Mouse (Mus musculus): ENCODE results near the gene Pnpla6.

The Pnpla6 gene

DNA sequence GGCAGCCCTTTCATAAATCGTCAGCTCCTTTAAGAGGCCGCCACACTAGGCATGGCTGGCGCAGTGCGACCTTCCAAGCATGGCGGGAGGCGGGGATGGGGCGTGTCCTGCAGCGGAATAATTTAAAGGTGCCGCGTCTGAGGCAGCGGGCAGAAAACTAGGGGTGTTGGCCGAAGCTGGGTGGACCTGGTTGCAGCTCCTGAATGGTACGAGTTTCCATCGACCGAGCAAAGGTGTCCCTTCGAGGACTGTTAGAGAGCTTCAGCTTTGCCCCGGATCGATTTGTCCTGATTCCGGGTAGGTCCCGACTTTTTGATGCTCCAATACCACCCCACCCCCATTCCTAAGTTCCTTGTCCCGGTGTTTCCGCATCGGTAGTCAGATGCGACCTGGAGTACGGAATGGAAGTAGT is at the start of gene Pnpla6:
TSS of gene Pnpla6 (plus strand) at position 125 of the 412 bp plus-strand sequence.
- DNase-seq (ENCODE audit: inconsistent age in 2 of 2, low spot score in 1 of 2): peak; percentile 92 to 97

DNA sequence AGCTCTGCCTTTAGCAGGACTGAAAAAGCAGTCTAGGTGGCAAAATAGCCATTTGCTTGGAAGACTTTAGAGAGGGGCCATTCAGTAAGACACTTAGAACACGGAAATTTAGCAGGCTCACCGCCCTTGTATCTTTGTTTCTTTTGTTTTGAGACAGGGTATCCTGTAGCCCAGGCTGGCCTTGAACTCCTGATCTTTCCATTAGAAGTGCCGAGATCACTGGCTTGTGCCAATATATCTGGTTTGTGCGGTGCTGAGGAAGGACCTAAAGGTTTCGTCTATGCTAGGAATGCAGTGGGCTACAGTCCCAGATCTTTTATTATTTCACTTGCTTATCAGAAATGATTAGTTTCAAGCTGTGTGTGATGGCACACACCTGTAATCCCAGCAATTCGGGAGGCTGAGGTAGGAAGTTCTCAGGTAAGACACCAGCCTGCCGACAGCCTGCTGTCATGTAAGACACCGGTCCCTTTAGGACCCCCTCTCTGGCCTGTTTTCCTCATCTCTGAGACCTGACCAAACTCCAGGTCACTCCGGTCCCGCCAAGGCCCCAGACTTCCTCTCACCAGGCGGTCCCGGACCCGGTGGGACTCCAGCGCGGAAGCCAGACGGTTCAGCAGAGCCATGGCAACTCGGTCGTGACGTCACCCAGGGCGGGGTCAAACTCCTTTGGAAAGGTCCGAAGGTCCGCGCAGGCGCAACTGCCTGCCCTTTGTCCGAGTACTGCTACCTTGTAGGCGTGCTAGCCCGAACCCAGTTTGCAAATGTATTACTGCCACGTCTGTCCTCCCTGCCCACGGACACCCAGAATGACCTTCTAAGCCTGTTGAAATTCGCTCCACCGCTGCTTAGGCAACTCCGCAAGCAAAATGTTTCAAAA is 47.9 kb upstream of the Pnpla6 start, which contains the start of gene Pex11g:
TSS of gene Pex11g (minus strand) at position 675 of the 880 bp plus-strand sequence.
- peak; percentile 99 to 100 for DNase-seq (ENCODE audit: inconsistent age in 2 of 2, low spot score in 1 of 2)

DNA sequence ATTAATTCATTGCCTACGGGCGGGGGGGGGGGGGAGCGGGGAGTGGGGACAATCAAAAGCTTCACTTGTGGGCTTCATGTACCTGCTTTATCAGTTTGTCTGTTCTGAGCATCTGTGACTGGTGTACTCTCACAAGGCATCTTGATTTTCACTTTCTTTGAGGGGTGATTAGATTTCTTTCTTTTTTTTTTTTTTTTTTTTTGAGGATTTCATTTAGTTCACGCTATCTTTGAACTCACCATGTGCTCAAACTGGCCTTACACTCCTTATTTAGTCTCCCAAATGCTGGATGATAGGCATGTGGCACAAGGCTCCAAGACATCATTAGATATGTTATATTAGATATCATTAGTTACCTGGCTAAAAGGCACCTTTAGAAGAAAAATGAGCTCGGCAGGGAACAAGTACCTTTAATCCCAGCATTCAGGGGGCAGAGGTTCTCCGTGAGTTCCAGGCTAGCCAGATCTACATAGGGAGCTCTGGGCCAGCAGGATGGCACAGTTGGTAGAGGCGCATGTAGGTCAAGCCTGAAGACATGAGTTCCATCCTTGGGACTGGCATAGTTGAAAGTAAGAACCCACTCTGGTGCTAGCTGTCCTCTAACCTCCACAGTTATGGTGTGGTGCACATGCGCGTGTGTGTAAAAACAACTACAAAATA is 47.2 kb upstream of the Pnpla6 start:
- DNase-seq (ENCODE audit: inconsistent age in 2 of 2, low spot score in 1 of 2): peak in 1 of 2 experiments; percentile 59

DNA sequence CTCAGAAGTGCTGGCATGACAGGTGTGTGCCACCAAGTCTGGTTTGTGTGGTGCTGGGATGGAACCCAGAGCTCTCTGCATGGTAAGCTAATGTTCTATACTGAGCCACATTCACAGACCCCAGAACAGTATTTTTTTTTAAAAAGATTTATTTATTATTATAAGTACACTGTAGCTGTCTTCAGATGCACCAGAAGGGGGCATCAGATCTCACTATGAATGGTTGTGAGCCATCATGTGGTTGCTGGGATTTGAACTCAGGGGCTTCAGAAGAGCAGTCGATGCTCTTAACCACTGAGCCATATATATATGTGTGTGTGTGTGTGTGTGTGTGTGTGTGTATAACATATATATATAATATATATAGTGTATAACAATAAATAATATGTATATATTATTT is 46.3 kb upstream of the Pnpla6 start:
- no peak for DNase-seq (ENCODE audit: inconsistent age in 2 of 2, low spot score in 1 of 2)

DNA sequence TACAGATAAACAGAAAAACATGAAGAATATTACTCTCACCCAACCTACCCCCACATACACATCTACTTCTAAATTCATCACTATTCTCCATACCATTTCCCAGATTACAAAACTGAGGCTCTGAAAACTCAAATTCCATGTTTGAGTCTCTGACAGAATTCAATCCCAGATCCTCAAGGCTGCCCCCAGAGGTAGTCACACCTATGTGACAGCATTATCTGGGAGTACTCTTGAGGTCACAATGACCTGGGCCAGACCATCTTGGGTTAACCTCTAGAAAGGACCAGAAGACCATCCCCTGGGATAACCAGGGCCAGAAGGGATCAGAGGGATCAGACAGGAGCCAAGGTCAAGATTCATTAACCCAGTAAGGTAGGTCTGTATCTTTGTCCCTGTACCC is 44.6 kb upstream of the Pnpla6 start, which contains the start of gene Tex45:
TSS of gene Tex45 (plus strand) at position 301 of the 400 bp plus-strand sequence.
- DNase-seq (ENCODE audit: inconsistent age in 2 of 2, low spot score in 1 of 2): no peak

DNA sequence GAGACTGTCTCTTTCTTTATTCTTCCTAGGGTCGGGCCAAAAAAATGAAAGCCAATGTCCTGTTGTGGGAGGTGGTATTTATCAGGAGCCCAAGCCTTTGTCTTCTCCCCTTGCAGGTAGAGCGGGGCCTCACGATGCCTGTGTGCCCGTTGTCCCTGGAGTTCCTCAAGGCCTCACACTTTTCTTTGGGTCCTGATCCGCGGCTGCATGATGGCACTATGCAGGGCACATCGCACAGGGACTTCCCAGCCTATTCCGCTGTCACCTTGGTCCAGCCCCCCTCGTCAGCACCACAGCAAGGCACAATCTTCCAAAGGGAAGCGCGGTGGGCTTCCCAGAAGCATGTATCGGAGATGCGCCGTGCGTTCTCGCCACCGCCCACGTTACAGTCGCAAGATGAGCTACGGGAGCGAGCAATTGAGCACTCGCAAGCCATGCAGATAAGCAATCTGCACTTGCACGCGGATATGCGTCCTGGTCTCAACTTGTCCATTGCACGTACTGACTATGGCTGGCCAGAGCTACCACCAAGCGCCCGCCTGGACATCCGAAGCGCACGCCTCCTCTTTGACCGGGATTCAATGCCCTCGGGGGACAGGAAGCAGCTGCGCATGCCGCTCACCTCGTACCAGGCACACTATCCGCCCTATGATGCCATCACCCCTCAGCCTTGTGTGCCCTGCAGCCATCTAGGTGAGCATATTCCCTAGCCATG is 39.3 kb upstream of the Pnpla6 start:
- DNase-seq (ENCODE audit: inconsistent age in 2 of 2, low spot score in 1 of 2): peak in 1 of 2 experiments; percentile 40

DNA sequence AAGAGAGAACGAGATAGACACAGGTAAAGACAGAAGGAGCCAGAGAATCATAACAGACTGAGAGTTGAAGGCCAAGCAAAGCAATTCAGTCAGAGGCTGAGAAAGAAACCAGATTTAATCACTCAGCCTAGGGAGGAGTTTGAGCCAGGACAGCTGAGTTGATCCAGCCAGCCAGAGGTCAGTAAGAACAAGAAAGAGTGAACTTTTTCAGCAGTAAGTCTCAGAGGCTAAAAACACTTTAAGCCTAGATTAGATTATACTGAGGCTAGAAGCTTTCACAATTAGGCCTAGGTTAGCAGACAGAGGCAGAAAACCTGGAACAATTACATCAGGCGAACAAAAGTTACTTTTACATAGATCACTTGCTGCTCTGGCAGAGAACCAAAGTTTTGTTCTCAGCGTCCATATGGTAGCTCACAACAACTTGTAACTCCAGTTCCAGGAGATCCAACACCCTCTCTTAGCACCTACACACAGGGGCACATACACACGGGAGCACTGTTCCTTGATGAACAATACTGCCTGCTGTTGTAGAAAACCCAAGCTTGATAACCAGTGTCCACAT is 34.9 kb upstream of the Pnpla6 start:
- no peak for DNase-seq (ENCODE audit: inconsistent age in 2 of 2, low spot score in 1 of 2)

DNA sequence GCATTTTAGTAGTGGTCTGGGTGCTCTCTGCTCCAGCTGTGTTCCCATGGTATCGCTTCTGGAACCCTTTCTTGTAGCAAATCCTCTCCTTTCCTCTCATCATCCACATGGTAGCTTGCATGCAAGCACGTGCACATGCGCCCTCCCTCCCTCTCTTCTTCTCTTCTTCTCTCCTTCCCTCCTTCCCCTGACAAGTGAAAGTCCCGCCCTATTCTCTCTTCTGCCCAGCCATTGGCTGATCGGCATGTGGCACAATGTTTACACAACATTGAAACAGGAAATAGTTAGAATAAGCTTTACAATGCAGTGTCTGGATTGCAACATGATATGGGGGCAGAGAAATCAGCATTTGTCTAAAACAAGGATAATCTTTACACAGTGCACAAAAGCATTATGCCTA is 33.6 kb upstream of the Pnpla6 start:
- no peak for DNase-seq (ENCODE audit: inconsistent age in 2 of 2, low spot score in 1 of 2)

DNA sequence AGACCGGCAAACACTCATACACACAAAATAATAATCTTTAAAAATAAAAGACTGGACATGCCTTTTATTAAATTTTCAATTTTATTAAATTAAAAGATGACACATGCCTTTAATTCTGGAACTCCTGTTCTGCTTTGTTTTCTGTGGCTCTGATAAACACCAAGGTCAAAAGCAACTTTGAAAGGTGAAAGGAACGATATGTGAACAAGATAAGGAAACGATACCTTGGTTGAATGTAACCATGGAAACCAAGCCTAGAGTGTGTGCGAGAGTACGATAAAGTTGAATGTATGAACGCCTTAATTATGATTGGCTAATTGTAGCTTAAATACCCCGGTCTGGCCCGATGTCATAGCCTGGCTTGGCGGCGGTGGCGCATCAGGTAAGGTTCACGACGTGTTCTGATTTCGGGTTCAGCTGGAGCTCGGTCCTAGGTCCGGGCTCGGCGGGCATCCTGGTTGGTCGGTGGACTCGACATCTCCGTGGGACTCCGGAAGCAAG is 32.9 kb upstream of the Pnpla6 start:
- DNase-seq (ENCODE audit: inconsistent age in 2 of 2, low spot score in 1 of 2): no peak

DNA sequence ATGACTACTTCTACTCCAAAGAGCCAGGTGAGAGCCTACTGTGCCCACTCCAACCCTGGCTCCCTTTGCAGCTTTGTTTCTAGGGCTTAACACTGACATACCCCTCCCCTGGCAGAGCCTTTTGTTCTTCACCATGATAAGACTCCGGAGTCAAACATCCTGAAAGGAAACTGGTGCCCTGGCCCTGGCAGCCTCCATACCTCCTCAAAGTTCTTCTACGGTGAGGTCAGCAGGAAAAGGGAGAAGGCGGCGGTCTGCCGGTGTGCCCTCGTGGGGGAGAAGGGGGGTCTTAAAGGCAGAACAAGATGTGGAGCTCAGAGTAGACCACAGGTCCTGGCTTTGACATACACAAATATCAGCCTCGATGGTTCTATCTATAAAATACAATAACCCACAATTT is 31.6 kb upstream of the Pnpla6 start:
- DNase-seq (ENCODE audit: inconsistent age in 2 of 2, low spot score in 1 of 2): no peak

DNA sequence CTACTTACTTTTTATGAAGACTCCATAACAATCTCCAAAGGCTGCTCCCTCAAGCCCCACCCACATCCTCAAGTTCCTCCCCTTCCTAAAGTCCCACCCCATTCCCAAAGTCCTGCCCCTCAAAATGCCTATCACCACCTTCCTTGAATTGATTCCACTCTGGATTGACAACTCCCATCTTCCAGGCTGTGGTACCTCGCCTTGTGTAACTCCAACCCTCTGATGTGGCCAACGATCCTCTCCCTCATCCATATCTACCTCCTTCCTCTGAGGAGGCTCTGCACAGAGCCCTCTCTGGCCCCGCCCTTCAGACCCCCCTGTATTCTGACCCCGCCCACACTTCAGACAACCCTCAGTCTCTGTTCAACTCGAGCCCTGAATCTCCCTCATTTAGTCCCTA is 30.0 kb upstream of the Pnpla6 start:
- no peak for DNase-seq (ENCODE audit: inconsistent age in 2 of 2, low spot score in 1 of 2)

DNA sequence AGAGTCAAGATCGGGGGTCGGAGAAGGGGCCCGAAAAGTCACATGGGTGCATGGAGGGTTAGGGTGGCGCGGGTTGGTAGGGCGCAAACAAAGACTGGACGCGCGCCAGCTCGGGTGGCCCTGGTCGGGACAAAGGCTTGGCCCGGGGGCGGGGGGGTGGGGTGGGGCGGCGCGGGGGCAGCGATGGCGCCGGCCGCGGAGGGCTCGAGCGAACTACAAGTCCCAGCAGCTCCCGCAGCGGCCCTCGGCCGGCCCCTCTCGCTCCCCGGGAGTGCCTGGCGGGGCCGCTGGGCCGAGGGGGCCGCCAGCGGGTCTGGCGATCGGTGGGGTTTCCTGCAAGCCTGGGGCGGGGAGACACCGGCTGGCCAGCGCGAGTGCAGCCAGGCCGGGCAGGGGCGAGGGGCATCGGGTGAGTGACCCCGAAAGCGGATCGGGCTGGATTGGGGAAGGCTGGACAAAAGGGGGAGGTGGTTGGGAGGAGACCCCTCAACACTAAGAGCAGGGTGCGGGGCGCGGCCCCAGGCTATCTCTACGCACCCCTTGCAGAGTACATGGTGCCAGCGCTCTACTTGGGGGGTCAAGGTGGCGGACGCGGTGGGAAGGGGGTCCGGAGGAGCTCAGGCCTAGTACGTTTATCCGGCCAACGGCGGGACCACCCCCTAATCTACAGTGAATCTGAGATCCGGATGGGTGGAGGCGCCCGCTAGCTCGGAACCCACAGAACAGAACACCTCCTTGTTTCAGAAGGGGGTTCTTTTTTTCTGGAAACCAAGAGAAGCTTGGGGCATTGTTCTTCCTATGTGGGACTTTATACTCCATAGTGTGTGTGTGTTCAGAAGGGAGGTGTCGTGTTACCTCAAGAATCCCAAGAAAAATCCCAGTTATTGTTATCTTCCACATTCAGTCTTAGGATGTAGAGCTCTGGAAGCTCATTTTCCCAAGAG is 22.0 kb upstream of the Pnpla6 start, which contains the start of gene Zfp358:
TSS of gene Zfp358 (plus strand) at position 238 of the 944 bp plus-strand sequence.
- peak; percentile 82 to 89 for DNase-seq (ENCODE audit: inconsistent age in 2 of 2, low spot score in 1 of 2)

DNA sequence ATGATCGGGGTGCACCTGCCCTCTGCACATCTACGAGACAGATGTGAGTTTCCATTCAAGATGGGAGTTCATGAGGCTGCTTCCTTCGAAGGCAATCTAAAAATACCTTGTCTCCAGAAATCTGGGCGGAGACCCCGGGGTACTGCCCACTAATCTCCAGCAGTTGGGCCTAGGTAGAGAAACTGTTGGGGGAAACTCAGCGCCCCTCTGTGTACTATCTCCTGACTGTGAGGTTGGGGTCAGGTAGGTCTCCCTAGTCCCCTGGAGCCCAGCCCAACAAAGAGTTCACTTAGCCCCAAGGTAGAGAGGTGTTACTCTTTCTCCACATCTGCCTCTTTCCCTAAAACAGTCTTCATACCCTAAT is 21.4 kb upstream of the Pnpla6 start:
- no peak for DNase-seq (ENCODE audit: inconsistent age in 2 of 2, low spot score in 1 of 2)

DNA sequence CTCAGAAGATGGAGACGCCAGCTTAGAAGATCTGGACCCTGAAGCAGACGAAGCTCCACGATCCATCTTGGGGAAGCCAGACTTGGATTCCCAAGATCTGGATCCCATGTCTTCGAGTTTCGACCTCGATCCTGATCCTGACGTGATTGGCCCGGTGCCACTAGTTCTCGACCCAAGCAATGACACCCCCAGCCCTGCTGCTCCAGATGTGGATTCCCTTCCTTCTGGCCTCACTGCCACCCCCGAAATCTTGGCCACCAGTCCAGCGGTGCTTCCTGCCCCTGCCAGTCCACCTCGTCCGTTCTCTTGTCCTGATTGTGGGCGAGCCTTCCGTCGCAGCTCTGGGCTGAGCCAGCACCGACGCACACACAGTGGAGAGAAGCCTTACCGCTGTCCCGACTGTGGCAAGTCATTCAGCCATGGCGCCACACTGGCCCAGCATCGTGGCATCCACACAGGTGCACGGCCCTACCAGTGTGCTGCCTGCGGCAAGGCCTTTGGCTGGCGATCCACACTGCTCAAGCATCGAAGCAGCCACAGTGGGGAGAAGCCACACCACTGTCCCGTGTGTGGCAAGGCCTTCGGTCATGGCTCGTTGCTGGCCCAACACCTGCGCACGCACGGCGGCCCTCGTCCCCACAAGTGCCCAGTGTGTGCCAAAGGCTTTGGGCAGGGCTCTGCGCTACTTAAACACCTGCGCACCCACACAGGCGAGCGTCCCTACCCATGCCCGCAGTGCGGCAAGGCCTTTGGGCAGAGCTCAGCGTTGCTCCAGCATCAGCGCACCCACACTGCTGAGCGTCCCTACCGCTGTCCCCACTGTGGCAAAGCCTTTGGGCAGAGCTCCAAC is 19.4 kb upstream of the Pnpla6 start:
- no peak for DNase-seq (ENCODE audit: inconsistent age in 2 of 2, low spot score in 1 of 2)

DNA sequence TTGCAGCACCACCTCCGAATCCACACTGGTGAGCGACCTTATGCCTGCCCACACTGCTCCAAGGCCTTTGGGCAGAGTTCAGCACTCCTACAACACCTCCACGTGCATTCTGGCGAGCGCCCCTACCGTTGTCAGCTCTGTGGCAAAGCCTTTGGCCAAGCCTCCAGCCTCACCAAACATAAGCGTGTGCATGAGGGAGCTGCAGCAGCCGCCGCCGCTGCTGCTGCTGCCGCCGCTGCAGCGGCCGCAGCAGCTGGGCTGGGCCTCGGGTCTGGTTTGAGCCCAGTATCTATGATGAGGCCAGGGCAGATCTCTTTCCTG is 18.8 kb upstream of the Pnpla6 start:
- no peak for DNase-seq (ENCODE audit: inconsistent age in 2 of 2, low spot score in 1 of 2)

DNA sequence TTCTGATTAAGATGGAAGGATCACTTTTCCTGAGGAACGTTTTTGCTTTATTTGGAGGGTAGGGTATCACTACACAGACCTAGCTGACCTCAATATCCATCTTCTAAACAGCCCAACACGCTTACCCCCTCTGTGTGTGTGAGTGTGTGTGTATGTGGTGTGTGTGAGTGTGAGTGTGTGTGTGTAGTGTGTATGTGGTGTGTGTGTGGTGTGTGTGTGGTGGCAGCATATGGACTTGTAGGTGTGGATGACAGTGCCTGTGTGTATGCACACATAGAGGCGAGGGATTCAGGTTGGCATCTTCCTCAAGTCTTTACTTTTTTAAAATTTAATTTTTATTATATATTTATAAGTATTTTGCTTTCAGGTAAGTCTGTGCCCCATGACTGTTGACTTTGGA is 16.6 kb upstream of the Pnpla6 start:
- DNase-seq (ENCODE audit: inconsistent age in 2 of 2, low spot score in 1 of 2): no peak

DNA sequence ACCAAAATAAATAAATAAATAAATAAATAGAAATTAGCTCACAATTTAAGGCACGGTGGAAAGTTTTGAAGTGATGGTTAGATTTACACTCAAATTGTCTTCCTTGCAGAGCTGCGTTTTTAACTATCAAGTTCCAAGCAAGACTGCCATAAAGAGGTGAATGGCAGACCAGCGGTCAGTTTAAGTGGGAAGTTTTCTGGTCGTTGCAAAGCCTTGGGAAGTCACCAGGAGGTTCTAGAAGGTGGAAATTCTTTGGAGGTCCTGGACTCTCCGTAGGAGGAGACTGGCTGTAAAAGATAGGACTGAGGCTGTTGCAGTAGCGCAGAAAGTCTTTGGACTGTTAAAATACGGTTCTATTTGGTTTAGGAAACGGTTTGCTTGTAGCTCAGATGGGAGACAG is 15.4 kb upstream of the Pnpla6 start:
- DNase-seq (ENCODE audit: inconsistent age in 2 of 2, low spot score in 1 of 2): no peak

DNA sequence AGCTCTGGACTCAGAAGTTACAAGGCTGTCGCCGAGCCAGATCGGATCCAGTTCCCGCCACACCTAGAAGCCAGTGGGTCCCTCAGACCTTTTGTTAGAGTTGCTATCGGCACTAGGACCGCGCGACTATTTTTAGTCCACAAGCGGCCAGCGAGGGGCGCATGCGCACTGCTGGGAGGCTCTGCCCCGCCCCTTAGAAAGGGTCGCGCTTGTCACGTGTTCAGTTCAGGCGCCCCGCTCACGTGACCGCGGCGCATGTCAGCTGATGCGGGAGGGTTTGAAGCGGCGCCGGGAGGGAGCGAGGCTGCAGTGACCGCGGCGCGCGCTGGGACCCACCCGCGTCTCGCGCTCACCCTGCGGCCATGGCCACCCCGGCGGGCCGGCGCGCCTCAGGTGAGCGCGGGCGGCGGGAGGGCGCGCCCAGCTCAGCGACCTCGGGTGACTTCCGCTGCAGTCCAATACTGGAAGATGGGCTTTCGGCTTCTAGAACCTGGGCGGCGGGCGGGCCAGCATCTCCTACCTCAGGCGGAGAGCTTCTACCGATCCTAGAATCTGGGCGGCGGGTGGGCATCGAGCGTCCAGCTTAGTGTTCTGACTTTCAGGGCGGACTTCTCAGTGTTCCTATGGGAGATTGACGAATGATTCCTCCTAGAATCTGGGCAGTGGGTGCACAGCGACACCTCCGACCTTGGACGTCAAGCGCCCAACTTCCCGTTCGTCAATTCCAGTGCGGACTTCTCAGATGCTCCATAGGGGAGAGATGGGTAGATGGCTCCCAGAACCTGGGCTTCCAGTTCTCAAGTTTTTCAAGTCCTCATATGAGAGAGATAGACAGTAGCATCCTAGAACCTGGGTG is 14.7 kb upstream of the Pnpla6 start, which contains the start of gene Mcoln1:
TSS of gene Mcoln1 (plus strand) at position 223 of the 856 bp plus-strand sequence.
- DNase-seq (ENCODE audit: inconsistent age in 2 of 2, low spot score in 1 of 2): peak; percentile 99
